Mouse (Mus musculus) kidney, postnatal 10 days (tissue): ENCODE measurements around the gene Pcsk4.

Source experiments
- DNase-seq: peaks from one replicate; pipeline ENCODE4 v3.0.0; 2021; ENCODE audit warnings: mixed read lengths

Gene Pcsk4

DNA sequence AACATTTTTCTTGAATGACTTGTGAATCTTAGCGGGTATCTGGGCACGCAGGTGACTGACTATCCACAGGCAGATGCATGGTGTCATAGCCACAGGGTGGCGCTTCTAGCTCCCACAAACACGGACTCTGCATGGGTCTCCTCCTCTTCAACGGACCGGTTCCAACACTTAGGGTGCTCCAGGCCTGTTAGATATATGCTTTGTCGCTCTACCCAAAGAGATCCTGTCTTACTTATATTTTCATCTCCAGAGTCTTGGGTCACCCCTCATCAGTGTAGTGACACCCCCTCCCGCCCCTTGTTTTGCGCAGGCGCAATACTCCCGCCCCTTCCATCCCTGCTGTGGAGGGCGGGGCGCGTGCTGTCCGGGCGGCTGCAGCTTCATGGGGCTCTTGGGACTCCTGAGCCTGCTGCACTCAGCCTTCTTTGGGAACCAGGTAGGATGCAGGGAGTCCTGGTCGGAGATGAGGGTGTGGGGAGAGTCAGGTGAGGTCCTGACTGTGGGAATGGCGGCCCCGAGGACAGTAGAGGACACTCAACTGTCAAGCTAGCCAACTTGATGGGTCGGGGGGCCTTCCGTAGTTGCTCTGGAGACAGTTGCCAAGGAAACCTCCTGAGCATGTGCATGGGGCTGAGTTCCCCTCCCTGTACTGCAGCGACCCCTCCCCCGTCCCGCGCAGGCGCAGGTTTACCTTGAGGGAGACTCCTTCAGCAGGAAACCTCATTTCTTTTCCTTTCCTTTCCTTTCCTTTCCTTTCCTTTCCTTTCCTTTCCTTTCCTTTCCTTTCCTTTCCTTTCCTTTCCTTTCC lies 33.5 kb downstream of the Pcsk4 start, which contains the start of gene Apc2:
TSS of gene Apc2 (plus strand) at position 360 of the 808 bp plus-strand sequence.
- peak; percentile 82 for DNase-seq

GRCm38 (mm10) chr10:80294788-80295303 lies 34.5 kb downstream of the Pcsk4 start:
- DNase-seq: no peak

- no peak for DNase-seq
These were observed 35.0 kb downstream of the Pcsk4 start for GRCm38 (mm10) chr10:80294311-80294710.

DNA sequence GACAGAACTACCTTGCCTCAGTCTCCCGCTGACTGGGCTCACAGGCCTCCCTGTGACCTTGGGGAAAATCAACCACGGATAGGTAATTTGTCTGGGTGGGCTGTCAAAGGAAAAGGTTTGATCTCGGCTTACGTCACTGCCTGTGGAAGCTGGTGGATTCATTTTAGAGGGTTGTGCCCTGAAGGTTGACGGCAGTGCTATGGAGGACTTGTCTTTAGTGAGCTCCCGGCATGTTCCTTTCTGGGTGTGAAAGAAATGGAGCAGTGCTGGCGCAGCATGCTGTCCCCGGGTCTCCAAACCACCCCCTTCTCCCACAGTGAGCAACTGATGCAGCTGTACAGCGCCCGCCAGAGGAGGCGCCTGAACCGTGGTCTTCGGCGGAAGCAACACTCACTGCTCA lies 36.0 kb downstream of the Pcsk4 start:
- no peak for DNase-seq

DNA sequence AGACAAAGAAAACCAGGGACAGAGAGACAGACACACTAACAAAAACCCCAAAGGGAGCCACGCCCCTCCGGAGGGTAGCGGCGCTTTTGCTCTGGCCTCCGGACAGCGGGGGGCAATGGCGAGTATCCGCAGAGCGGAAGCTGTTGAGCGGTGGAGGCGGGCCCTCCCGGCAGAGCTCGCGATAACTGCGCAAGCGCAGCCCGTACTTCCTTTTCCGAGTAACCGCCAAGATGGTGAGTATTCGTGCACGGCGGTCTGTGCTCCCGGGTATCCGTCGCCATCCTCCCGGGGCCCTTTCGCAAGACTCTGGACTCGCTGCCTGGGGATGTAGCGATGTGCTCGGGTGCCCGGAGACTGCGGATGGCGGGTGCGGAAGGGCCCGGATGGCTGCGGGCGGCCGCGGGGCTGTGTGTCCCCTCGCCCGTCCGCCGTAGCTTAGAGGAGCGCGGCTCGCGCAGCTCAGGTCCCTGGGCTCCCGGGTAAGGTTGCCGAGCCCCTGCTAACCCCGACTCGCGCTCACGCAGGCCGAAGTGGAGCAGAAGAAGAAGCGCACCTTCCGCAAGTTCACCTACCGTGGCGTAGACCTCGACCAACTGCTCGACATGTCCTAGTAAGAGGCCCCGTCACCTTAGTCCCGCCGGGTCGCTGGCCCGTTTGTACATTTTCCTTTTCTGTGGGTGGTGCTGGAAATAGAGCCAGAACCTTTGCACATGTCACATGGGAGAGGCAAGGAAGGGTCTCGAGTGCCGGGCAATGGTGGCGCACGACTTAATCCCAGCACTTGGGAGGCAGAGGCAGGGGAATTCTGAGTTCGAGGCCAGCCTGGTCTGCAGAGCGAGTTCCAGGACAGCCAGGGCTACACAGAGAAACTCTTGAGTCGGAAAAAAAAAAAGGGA lies 36.8 kb downstream of the Pcsk4 start, which contains the start of gene Rps15:
TSS of gene Rps15 (plus strand) at position 203 of the 896 bp plus-strand sequence.
- peak; percentile 98 for DNase-seq

- DNase-seq: no peak
These were observed 40.6 kb downstream of the Pcsk4 start for GRCm38 (mm10) chr10:80288657-80289056.

GRCm38 (mm10) chr10:80288097-80288496 lies 41.2 kb downstream of the Pcsk4 start:
- no peak for DNase-seq

DNA sequence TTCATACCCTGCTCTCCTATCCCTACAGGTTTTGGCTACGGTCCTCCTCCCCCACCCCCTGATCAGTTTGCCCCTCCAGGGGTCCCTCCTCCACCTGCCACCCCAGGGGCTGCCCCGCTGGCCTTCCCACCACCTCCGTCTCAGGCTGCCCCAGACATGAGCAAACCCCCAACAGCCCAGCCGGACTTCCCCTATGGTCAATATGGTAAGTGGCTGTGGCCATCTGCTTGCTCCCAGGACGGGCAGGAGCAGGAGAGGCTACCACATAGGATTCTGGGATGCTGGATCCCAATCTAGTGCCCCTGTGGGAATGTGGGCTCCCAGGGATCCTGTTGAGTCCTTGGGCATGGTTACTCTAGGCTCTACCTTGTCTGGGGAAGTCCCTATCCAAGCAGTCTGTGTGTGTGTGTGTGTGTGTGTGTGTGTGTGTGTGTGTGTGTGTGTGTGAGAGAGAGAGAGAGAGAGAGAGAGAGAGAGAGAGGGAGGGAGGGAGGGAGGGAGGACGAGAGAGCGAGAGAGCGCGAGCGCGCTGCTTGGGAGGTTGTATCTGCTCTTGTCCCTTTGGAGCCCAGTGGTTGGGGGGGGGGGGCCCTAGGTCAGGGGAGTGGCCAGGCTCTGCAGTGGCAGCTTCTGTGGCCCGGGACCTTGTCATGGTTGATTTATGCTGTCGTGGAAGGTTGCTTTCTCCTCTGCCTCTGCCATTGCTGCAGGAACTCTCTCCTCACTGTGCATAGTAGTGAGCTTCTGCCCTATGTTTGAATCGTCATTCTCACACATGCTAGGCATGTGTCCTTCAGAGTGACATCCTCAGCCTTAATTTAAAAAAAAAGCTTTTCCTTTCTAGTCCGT lies 43.9 kb downstream of the Pcsk4 start:
- DNase-seq: no peak

DNA sequence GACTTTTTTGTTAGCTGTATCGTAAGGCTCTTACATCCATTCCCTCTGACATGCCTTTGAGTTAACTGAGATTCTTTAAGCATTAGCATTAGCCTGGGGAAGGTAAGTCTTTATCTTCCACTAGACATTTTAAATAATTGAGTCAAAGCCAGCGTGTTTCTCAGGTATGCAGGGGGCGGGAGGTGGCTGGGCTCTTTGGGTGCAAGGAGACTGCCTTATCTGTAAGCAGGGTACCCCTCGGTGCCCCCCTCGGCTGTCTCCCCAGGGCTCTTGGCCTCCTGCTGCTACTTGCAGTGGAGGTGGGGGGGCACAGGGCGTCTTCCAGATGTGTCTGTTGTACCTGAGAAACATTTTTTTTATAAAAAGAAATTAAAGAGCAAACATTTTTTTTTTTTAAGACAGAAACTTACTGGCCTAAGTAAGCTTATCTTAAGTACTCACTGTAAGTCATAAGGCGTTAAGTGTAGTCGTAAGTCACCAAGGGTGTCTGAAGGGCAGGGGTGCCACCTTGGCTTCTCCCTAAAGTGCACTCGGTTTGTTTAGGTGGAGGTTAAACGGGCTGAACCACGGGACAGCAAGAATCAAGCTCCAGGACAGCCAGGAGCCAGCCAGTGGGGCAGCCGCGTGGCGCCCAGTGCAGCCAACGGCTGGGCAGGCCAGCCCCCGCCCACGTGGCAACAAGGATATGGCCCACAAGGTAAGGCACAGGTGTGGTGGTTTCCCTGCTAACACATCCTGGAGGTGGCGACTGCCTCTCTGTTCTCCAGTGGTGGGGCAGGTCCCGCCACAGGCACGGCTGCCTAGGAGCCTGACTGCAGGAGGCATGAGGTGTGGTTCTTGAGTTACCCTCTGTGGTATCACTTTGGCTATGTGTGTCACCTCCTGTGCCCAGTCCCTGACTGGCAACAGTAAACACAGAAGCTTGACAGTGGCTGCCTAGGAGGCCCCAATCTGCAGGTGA lies 46.5 kb downstream of the Pcsk4 start:
- no peak for DNase-seq

DNA sequence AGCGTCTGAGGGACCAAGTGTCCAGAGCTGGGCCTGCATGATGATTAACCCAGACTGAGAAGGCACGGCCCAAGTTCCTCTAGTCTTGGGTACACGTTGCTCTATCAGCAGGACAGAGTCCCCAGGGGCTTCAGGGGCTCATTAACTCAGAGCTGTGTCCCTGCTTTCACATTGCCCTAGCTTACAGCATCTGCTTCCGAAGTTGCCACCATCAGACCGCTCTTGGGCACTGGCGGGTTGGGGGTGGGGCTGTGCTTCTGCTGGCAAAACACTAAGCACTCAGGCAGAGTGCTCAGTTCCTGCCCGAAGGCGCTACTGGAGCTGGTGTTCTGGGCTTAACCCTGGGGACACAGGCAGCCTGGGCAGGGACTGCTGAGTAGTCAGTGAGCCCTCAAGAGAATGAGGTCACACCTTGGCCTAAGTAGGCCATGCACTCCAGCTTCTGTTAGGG lies 47.4 kb downstream of the Pcsk4 start:
- peak; percentile 73 for DNase-seq

DNA sequence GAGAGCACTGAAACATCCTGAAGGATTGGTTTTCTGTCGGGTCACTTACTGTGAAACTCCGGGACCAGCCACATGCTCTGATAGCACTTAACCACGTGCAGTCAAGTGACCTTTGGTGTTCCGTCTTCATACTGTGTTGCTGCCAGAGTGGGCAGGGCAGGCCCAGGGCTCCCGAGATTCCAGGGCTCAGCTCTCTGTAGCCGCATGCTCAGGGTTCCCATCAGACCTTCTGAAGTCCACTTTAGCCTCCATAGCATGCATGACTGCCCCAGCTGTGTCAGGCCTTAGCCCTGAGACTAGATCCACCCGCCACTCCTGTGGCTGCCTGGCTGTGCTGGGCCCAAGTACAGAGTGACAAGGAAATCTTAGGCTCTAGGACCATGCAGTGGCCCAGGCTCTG lies 48.0 kb downstream of the Pcsk4 start:
- peak; percentile 81 for DNase-seq

- DNase-seq: no peak
These were observed 50.0 kb downstream of the Pcsk4 start for GRCm38 (mm10) chr10:80279273-80279672.

DNA sequence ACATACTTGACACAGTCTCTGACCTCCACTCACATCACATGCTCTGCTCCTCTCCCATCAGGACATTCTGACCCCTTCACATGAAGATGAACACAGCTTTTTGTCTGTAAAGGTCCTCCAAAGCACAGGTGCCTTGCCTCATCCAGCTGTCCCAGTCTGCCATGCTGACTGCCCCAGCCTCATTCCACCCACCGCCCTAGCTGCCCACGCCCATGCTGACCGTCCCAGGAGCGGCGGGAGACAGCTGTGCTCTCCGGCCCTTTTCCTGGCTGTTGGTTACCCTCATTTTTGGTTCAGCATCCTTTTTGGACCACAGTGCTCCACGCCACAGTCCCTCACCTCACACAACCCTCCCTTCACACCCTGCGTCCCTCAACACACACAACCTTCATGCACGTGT lies 50.9 kb downstream of the Pcsk4 start:
- no peak for DNase-seq

DNA sequence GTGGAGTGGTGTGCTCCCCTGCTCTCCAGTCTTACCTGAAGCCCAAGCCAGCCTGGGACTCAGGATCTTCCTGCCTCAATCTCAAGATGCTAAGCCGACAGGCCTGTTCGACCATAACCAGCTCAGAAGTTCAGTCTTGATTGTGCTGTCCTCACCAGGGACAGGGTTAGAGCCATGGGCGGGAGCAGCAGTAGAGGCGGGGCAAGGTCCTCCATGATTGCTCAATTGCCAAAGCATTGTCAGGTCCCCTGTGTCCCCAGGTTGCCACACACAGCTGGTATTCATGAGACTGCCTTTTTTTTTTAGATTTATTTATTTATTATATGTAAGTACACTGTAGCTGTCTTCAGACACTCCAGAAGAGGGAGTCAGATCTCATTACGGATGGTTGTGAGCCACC lies 53.1 kb downstream of the Pcsk4 start:
- no peak for DNase-seq

GRCm38 (mm10) chr10:80273847-80274246 lies 55.5 kb downstream of the Pcsk4 start:
- DNase-seq: no peak

GRCm38 (mm10) chr10:80271870-80272585 lies 57.3 kb downstream of the Pcsk4 start:
- DNase-seq: no peak
